Mouse (Mus musculus) embryonic fibroblast, embryonic 13.5 days (primary cell): ENCODE data around the gene Galnt10. TPM values are rescaled to one million over a fixed set of nuclear protein-coding genes. Genes with fewer than 3 reads are reported as not detected.

Experiments used
- H3K27ac ChIP-seq: 2 replicates; pipeline ENCODE4 v1.5.1; 2012; ENCODE audit warnings: low read length, control low read depth, inconsistent platforms; ENCODE audit not compliant: insufficient read depth
- H3K4me1 ChIP-seq: 2 replicates; pipeline ENCODE4 v1.6.1; 2011; ENCODE audit warnings: low read length; ENCODE audit not compliant: control insufficient read depth, insufficient read depth
- H3K4me3 ChIP-seq: 2 replicates; pipeline ENCODE4 v1.5.1; 2011; ENCODE audit warnings: mild to moderate bottlenecking, control low read depth, low read length; ENCODE audit not compliant: insufficient read depth
- CTCF ChIP-seq: IDR thresholded peaks from 2 replicates; pipeline ENCODE4 v1.5.1; 2011; ENCODE audit warnings: mild to moderate bottlenecking, control low read depth, low read length, moderate library complexity, borderline replicate concordance; ENCODE audit not compliant: insufficient read depth
- POLR2A ChIP-seq: IDR thresholded peaks from 2 replicates; pipeline ENCODE4 v1.6.1; 2011; ENCODE audit warnings: low read depth, mild to moderate bottlenecking, control low read depth, low read length, moderate library complexity
- polyA plus RNA-seq: library from polyadenylated mRNA; stranded (reverse); fragments of >200 nt; gene quantifications from 2 replicates; pipeline ENCODE4 v1.2.4, GENCODE M21; 2011; ENCODE audit warnings: low read depth; ENCODE audit not compliant: missing spikeins, insufficient read length

Galnt10 gene
- polyA plus RNA-seq, 1 experiment: 51.8 TPM

DNA sequence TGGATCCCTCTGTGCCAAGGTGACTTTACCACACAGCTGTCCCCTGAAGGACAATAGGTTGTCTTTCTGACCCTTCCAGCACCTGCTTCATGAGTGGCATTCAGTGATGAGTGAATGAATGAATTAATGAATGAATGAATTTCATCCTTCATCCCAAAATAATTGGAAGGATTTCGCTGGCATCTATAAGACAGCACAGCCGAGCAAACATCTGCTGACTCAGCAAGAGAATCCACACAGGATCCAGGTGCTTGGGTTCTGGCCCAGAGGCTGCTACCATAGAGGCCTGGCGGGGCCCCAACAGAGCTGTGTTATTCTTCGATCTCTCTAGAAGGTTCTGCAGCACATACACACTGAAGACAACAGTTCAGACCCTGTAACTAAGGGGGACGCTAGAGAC is 125.5 kb downstream of the Galnt10 start:
- H3K4me3 ChIP-seq: no peak overlapping the region
- TF ChIP-seq POLR2A (no peak), CTCF (no peak)
- no peak overlapping the region for H3K27ac ChIP-seq
- H3K4me1 ChIP-seq: no peaks in the 10 kb centered on the region

GRCm38 (mm10) chr11:57771676-57772075 is 126.4 kb downstream of the Galnt10 start:
- no peak overlapping the region for H3K4me3 ChIP-seq
- TF ChIP-seq POLR2A (no peak), CTCF (no peak)
- no peaks in the 10 kb centered on the region for H3K4me1 ChIP-seq
- H3K27ac ChIP-seq: no peak overlapping the region

- H3K27ac ChIP-seq: no peak overlapping the region
- no peaks in the 10 kb centered on the region for H3K4me1 ChIP-seq
- H3K4me3 ChIP-seq: no peak overlapping the region
- TF ChIP-seq POLR2A: no peak
- TF ChIP-seq CTCF: no peak
Measured at GRCm38 (mm10) chr11:57773479-57773878, 128.2 kb downstream of the Galnt10 start.

DNA sequence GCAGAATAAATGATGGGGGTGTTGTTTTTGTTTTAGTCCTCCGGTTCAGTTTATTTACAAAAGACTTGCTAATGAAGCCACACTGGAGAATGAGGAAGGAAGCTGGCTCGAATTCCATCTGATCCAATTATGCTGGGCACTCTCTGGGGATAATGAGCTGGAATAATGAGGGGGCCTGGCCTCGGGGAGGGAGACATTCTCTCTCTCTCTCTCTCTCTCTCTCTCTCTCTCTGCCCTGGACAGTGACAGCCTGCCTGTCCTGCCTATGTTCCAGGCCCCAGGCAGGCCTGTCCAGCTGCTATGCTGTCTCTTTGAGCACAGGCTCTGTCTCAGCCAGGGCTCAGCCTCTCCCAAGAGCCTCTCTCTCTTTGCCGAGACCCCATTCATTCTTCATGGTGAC is 128.7 kb downstream of the Galnt10 start:
- TF ChIP-seq POLR2A: no peak
- TF ChIP-seq CTCF: no peak
- no peak overlapping the region for H3K27ac ChIP-seq
- no peak overlapping the region for H3K4me3 ChIP-seq
- H3K4me1 ChIP-seq: no peaks in the 10 kb centered on the region

DNA sequence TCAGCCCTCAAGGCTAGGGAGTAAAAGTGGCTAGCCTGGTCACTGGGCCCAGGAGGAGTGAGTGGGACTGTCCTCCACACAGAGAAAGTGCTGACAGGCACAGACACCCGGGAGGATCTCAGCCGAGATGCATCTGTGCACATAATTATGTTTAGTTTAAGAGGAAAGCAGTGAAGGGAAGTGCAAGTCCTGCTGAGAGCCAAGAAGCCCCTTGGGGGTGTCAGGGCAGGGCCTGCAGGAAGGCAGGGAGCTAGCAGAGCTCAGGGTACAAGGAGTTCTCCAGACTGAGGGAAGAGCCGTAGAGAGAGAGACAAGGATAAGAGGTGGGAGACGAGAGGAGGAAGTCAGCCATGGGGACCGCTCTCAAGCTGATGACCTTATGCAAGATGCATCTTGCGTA is 130.6 kb downstream of the Galnt10 start:
- Histone ChIP-seq H3K4me3 (no peak overlapping the region), H3K4me1 (no peaks in the 10 kb centered on the region), H3K27ac (no peak overlapping the region)
- TF ChIP-seq CTCF: no peak
- TF ChIP-seq POLR2A: no peak

DNA sequence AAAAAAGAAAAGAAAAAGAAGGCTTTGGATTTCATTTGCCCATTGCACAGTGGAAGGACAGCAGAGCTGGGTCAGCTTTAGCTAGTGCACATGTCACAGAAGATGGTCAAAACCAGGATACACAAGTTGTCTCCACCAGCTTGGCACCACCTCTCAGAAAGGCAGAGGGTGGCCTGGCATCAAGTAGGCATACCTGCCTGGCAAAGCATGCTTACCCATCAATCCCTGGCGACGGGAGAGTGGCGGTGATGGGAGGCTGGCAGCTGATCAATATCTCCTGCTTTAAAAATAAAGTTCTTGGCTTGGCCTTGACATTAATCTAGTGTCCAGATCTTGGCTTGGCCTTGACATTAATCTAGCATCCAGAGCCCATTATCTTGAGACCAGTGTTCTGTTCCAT is 131.3 kb downstream of the Galnt10 start:
- Histone ChIP-seq H3K4me1 (no peaks in the 10 kb centered on the region), H3K27ac (no peak overlapping the region)
- TF ChIP-seq POLR2A: no peak
- no peak for TF ChIP-seq CTCF

GRCm38 (mm10) chr11:57778349-57778748 is 133.1 kb downstream of the Galnt10 start:
- Histone ChIP-seq H3K4me3 (no peak overlapping the region), H3K27ac (no peak overlapping the region), H3K4me1 (no peaks in the 10 kb centered on the region)
- TF ChIP-seq CTCF: peak; percentile 70
- TF ChIP-seq POLR2A: no peak

More for the DNA sequence above, 131.3 kb downstream of the Galnt10 start:
- no peak overlapping the region for H3K4me3 ChIP-seq

DNA sequence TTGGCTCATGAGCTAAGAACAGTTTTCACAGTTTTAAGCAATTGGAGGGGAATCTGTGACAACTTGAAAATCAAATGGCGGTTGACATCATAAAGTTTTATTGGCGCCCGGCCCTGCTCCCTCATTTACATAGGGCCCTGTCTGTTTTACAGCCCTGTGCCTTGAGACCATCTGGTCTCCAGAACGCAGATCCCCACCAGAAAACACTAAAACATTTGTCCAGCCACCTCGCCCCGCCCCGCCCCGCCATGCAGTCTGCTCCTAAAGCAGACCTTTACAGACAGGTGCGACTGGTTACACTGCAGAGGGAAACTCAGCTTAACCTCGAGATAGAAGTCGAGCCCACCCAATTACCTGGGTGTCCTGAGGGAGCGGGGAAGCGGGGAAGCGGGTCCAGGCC is 134.6 kb downstream of the Galnt10 start:
- Histone ChIP-seq H3K27ac (no peak overlapping the region), H3K4me3 (no peak overlapping the region)
- TF ChIP-seq POLR2A (no peak), CTCF (no peak)

DNA sequence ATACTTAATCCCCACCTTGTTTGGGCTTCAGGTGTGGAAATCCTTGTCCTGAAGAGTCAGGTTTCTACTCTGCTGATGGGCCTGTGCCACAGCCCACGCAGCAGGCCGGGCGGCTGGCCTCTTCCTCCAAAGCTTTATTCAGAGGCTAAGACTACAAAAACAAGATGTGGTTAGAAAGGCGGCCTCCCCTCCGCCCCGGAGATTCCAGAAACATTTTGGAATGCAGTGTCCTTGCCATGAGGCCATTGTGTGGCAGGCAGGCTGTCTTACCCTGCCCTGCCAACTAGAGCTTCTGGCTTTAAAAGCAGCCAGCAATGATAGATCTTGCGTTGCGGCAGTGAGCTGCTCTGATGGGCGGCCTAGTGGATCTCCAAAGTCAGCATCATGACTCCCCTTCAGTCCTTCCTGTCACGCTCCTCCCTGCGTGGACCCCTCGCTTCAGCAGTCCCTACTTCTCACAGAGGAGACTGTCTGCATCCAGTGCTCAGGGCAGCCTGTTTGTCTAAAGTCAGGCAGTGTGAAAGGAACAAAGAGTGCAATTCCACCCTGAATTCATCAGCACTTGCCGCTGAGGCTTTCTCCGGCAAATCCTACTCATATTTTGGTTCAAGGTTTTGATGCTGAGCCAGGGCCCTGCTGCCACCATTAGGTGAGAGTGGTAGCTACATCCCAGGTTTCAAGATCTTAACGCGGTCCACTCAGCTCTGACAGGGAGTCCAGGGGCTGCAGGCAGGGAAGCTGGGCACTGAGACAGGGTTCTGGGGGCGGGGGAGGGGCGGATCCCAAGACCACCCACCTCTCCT is 141.6 kb downstream of the Galnt10 start:
- Histone ChIP-seq H3K4me1 (no peaks in the 10 kb centered on the region), H3K4me3 (no peak overlapping the region), H3K27ac (peak overlapping the region; percentile 43)
- no peak for TF ChIP-seq CTCF

More for the DNA sequence above, 134.6 kb downstream of the Galnt10 start:
- no peaks in the 10 kb centered on the region for H3K4me1 ChIP-seq

DNA sequence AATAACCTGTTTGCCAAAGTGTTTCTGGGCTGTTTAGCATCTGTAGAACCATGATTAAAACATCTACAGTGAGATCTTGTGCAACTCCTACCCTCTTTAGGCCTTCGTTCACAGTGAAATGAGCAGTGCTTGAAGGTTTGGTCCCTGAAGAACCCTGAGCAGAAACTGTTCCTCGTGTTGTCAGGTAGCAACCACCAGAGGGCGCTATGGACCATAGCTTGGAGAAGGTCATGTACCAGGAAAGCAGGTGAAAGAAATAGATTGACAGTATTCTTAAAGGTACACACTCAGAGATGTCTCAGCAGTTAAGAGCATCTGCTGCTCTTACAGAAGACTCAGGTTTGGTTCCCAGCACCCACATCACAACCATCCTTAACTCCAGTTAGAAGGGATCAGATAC is 142.7 kb downstream of the Galnt10 start:
- TF ChIP-seq POLR2A (no peak), CTCF (peak; percentile 57)
- Histone ChIP-seq H3K27ac (no peak overlapping the region), H3K4me3 (no peak overlapping the region), H3K4me1 (no peaks in the 10 kb centered on the region)
